Mouse (Mus musculus): ENCODE data around the gene Sytl2.

Sytl2 gene

DNA sequence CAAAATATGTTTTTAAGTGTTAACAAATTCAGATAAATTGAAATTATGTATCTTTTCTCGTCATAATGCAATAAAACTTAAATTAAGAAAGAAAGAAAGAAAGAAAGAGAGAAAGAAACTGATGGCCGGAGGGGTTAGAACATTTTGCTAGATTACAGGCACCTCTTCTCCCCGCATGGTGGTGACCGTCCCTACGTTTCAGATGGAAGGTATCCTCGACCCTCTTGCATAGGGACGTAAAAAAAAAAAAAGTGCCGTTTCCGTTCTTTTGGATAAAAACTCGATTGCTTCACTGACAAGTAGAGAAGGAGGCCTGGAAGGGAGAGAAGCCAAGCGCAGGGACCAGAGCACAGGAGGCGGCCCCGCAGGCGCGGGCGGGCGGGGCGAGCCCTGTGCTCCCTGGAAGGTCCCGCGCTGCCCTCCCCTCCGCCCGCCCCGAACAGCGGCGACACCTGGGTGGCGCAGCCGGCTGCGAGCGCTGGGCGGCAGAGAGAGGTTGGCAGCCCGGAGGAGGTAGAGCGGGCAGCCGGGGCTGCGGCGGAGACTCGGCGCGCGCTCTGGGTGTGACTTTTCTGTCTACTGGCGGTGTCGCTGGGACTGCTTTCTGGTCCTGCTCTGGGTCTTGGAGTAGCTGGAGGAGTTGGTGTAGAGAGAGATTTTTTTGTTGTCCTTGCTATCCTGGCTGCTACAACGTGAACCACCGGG lies at the start of gene Sytl2:
Sytl2 (plus strand) TSS at position 311 of the 705 bp plus-strand sequence.
- peak; percentile 90 for ATAC-seq (ENCODE audit: low TSS enrichment)

DNA sequence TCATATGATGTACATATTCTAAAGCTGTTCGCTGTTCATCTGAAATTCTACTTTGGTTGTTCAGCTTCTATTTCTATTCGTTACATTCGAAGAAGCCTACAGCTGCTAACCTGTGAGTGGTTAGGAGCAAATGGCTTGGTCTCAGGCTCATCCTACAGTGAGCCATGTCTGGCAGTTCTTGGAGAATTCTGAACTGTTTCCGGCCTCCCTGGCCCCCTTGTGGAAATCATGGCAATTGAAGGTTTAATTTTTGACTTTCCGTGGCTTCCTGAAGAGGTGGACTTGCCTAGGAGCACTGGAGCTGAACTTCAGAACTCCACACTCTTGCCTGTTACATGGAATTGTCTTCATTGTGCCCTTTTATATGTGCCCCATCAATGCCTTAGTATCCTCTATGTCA lies 49.1 kb upstream of the Sytl2 start:
- ATAC-seq (ENCODE audit: low TSS enrichment) = no peak

DNA sequence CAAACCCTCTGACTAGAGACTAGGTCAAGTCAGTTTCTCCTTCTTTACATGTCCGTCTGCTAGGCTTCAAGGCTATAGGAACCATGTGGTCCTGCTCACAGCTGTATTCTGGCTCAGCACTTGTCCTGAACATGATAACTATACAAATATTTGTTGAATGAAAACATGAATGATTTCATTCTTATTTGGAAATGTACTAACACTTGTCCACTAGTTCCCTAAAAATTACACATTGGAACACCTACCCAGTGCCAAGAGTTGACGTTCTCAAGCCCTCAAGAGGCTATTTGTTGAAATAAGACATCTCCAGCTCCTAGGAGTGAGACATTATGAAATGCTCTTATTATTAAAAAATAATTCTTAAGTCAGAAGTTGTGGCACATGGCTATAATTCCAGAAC lies 43.4 kb upstream of the Sytl2 start:
- ATAC-seq (ENCODE audit: low TSS enrichment) = no peak

DNA sequence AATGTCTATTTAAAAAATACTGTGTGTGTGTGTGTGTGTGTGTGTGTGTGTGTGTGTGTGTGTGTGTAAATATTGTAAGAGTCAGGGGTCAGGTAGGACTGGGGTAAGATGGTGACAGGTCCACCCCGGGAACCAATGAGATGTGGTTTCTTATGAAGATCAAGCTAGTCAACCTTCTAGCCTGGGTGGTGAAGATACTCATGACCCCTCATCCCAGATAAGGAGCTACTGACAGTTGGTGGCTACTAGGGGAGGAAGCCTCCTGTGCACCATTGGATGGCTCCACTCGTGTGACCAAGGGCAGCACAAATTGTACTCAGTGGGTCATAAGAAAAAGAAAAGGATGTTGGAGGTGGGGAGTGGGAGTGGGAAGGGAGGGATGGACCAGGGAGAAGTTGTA lies 42.2 kb upstream of the Sytl2 start:
- no peak for ATAC-seq (ENCODE audit: low TSS enrichment)

DNA sequence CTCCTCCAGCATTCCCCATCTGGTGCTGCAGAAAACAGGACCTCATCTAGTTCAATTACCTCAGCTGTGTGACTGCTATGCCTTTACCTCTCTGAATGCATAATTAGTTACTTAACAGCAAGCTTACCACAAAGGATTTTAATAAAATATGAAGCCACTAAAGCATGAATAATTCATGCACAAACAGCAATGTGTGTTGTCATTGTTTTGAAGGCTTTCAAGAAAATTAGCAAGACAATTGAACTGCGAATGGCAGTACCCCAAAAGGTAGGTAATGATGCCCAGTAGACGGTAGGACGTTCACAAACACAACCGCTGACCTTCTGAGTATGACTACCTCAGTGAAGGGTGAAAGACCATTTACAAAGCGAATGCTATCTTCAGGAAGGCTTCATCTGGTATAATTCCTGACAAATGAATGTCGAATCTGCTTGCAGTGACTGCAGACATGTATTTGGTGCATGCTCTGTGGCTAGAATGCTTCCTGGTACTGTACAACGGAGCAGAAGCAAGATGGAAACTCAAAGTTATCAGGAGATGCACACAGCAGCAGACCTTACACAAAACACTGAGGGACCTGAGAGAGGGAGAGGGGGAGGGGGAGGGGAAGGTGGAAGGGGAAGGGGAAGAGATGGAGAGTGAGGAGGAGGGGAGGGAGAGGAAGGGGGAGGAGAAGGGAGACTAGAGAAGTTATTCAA lies 40.0 kb upstream of the Sytl2 start:
- ATAC-seq (ENCODE audit: low TSS enrichment) = no peak

DNA sequence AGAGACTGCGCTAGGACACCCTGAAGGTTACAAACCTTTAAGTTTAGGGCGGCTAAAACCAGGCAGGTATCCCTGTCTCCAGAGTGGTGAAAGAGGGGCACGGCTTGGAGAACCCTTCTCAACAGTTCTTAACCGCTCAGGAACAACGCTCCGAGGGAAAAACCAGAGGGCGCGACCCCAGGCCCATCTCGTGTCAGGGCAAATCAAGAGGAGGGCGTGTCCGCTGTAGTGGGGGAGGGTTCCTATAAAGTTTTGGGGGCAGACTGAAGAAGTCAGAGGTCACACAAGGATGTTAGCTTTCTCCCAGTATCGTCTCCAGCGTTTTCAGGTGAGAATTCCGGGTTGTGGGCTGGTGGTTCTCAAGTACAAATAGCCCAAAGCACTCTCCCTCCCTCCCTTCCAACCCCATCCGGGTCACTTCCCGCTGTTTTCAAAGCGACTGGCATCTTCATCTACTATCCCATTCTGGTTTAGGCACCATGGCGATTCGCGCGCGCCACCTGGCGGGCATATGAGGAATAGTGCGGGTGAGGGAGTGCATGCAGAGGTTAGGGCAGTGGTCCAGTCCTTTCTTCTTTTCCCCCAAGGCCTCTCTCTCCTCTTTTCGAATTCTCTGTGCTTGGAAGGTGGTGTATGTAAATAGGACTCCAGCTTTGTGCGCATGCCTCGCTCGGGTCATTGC lies 36.6 kb upstream of the Sytl2 start, which contains the start of gene Ccdc83:
Ccdc83 (minus strand) TSS at position 489 of the 682 bp plus-strand sequence.
- peak; percentile 85 for ATAC-seq (ENCODE audit: low TSS enrichment)

DNA sequence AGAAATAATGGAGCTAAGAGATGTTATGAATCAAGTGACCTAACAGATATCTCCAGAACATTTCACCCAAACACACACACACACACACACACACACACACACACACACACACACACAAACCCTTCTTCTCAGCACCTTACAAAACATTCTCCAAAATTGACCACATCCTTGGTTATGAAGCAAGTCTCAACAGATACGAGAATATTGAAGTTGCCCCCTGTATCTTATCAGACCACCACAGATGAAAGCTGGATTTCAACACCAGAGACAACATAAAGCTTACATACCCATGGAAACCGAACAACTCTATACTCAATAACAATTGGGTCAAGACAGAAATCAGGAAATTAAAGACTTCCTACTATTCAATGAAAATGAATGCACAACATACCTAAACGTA lies 31.9 kb upstream of the Sytl2 start:
- no peak for ATAC-seq (ENCODE audit: low TSS enrichment)

DNA sequence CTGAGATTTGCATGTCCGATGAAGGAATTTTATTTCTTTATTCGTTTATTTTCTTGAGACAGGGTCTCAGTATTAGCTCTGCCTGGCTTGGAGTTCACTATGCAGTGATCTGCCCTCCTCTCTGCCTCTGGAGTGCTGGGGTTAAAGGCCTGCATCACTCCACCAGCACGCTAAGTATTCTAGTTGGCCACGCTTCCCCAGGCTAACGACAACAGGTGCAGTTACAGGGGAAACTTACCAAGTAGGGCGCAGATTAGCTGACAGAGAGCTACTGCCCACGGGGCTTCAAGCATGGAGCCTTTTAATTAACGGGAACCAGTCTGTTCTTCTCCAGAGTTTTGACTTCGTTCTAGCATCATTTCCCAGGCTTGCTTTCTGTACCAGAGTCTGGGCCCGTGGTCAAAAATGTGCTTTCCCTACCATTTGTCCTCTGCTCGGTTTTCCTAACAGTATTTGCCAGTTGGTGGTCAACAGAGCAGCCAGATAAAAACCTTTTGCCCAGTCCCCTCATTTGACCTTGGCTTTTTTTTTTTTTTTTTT lies 27.4 kb upstream of the Sytl2 start:
- no peak for ATAC-seq (ENCODE audit: low TSS enrichment)

DNA sequence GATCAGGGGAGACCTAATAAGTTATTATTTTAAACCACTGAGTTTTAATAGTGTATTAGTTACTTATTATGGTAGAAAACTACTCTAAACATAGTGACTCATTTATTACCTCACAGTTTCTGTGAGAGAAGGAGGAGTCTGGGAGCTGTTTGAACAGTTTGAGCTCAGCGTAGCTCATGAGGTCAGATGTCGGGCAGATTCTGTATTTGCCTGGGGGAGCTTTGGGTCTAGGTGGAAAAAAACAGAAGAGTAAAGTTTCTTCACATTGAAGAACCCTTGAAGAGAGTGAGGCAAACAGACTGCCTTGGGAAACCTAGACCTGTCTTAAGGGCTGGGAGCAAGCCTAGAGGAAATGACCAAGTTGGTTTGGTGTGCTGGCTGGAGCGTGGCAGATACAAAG lies 24.8 kb upstream of the Sytl2 start:
- no peak for ATAC-seq (ENCODE audit: low TSS enrichment)

DNA sequence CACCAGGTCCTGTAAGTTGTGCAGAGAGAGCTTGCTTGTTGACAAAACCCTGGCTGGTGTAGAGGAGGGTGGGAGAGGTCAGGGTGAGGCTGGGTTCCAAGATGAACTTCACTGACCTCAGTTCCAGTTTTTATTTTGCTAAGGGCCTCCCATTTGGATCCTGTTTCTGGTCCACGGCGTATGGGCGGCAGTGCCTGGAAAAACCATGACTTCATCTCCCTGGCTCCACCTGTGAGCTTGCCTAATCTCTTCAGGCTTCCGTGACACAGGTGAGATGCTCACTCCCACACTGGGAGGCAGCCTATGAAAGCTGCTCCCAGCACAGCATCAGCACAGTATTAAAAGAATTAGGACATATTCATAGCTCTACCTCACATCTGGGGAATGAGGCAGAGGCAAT lies 24.3 kb upstream of the Sytl2 start:
- no peak for ATAC-seq (ENCODE audit: low TSS enrichment)

DNA sequence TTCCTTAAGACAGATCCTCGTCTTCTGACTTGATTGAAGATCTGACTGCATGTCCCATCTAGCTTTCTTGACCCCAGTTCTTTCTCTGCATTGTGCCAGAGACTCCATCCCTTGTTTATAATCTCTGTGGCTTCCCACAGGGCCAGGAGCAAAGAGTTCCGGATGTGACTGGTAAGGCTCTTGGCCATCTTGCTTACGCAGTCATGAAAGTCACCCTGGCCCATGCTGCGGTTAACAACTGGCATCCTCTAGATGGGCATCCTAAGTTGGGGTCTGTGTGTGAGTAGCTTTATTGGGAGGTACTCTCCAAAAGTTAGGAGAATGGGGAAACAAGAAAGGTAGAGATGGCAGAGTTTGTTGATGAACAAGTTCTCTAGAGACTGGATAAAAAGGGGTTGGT lies 22.9 kb upstream of the Sytl2 start:
- ATAC-seq (ENCODE audit: low TSS enrichment) = no peak

DNA sequence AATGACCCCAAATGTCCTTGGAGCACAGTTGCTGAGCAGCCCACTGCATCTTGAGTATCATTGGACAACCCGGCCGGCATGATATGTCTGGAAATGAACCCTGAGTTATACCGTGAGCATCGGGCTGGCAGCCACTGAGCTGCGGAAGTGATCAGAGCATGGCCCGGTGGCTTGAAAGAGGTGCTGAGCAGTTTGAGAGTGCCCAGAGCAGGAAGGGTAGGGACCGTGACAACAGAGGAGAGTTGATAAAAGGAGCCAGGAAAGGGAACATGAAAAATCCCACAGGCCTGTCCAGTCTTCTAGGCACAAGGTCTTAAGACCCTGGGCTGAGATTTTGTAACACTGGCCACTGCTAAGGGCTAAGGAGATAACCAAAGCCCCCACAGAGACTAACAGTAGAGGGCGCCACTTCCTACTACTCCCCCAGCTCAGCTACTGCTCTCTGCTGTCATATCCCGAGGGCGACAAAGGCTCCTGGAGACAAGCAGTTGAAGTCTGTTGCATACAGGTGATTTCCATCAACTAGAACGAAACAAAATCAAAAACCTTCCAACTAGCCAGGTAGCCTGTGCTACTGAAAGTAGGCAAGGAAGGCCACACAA lies 21.7 kb upstream of the Sytl2 start:
- ATAC-seq (ENCODE audit: low TSS enrichment) = peak; percentile 94

DNA sequence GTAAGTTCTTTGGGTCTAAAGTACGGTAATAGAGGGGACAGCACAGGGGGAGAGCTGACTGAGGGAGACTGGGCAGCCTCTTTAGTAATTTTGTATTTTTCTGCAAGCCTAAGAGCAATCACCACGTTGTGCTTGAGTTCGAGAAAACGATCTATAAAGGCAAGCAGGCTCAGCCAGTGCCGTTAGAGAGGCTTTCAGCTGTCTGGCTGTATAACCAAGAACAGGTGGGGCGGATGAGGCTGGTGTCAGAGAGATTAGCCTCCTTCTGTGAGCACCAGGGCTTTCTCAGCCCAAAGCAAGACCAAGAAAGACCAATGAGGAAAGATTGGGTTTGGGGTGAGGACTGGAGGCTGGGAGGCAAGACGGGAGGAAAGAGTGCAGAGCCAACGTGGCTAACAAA lies 21.2 kb upstream of the Sytl2 start:
- ATAC-seq (ENCODE audit: low TSS enrichment) = no peak

DNA sequence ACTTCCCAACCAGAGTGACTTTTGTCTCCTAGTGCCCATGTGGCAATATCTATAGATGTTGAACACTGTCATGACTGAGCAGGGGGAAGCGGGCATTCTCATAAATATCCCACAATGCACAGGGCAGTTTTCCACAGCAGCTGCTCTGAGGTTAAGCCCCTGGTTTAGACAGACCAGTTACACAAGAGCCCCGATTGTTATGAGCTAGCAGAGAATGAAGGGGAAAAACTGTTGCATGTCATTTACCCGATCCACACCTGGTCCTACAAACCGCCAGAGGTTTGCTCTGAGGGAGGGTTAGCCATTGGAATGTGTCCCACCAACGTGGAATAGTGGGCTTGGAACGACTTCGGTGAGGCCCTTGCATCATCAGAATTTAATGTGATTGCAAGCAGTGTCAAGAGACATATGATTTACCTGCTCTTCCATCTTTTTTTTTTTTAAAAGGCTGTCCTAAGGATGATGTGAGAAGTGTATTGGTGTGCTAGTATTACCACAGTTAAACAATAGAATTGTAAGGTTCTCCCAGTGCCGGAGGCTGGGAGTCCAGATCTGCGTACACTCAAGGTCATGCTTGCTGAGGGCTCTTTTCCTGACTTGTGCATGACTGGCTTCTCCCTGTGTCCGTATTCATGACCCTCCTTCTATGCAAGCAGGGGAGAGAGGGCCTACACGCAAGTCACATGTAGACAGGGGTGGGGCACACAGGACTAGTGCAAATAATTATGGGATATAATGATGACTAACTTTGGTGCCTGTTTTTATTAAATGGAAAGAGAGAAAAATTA lies 20.1 kb upstream of the Sytl2 start:
- no peak for ATAC-seq (ENCODE audit: low TSS enrichment)

DNA sequence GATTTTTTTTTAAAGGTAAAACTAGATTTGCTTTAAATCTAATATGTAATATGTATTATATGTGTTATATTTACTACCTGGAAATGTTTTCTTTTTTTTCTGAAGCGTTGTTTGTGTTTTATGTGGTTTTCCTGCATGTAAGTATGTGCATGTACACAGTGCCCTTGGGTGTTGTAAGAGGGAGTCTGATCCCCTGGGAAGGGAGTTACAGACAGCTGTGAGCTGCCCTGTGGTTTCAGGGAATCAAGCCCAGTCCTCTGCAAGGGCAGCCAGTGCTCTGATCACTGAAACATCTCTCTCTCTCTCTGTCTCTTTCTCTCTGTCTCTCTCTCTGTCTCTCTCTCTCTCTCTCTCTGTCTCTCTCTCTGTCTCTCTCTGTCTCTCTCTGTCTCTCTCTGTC lies 19.3 kb upstream of the Sytl2 start:
- ATAC-seq (ENCODE audit: low TSS enrichment) = no peak

DNA sequence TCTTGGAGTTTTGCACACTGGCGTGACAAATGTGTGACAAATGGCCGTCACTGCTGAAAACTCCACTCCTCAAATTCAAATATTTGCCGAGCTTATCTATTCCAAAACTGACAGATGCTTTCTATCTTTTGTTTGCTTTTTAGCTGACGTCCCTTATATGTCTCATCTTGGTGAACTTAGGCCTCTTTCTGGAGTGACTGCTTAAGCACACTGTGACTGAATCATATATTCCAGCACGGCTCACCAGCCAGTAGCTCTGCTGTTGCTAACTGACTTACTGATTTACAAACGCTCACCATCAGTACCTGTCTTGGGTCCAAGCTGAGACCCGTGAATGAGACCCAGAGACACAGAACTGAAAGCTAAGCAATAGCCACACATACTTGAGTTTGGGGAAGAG lies 17.3 kb upstream of the Sytl2 start:
- no peak for ATAC-seq (ENCODE audit: low TSS enrichment)

DNA sequence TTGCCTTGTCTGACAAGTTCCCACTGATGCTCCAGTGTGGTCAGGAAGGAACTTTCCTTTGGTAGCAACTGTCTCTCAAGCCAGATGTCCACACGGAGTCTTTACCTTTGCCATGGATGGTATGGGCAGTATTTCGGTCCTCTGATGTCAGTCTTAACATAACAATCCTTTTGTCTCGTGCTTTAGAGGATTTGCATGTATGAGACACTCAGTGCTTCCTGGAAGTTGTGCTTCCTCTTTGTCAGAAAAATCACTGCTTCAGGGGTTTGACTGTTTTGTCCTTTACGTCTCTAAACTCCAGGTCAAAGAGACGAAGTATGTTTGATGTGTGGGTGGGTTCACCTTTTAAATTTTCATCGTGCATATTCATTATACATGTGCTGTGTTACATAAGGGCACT lies 10.2 kb upstream of the Sytl2 start:
- ATAC-seq (ENCODE audit: low TSS enrichment) = no peak

DNA sequence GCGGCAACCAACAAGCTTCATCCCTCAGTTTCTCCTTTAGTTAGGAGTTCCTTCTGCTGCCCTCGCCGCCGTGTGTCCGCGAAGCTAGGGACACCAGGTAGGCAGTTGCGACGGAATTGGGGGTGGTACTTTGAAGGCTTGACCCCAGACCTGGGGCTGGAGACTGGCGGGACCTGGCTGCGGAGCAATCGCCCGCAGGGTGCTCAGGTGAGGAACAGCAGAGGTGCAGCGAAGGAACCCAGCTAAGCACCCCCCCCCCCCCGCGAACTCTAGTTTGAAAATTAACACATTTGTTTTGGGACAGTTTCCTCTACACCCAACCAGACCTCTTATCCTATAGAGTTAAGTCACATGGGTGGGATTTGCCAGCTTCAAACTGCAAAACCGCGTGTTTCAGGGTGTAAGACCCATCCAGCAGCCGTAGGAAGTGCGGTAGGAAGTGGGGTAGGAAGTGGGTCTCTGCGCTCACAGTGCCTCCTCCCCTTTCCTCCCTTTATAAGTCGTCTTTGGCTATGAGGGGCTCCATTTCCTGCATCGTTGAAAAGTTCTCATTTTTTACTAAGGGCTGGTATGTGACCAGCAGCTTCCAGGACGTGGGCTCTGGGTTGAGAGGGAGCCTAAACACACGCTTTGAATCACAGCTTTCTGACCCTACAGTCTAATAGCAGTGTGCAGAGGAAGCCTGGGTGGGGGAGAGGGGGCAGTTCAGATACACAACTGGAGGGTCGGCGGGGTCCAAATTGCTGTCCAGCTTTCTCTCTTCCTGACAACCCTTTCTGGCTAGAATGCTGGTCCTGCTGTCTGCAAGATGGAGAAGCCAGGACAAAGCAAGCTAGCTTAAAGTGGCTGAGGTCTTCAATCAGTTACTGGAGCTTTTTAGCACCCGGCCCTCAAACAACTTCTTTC lies 848 bp downstream of the Sytl2 start:
- no peak for ATAC-seq (ENCODE audit: low TSS enrichment)

DNA sequence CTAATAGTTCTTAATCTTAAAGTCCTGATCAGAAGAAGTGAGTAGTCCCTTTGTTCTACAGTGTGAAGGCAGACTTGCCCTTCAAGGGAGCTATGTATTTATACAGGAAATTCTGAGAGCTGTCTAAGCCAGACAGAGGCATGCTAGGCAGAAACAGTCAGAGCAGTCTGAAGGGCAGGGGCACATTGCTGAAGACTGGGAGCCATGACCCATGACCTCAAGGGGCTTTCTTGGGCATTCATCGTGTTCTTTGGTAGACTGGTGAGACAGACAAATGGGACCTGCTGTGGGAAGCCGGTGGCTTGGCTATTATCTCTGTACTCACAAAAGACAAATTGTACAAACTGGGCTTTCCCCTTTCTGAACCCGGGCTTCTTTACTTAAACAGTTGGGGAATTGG lies 4.0 kb downstream of the Sytl2 start:
- no peak for ATAC-seq (ENCODE audit: low TSS enrichment)

DNA sequence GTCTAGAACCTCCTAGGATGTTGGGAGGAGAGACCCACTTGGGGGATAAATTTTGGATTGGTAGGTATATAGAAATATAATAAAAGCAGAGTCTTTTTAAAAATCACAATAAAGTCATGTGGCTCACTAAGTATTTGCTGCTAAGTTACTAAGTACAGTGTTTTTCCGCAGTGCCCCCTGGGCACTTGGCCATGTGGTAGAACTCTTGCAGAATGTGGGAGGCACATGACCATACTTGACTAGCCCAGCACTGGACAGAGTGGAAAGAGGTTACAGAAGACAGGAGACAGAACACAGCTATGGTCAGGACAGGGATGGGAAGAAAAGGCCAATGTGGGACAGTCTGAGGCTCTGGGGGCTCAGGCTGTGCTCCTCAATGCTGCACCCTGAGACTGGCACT lies 4.9 kb downstream of the Sytl2 start:
- no peak for ATAC-seq (ENCODE audit: low TSS enrichment)

Measured in frontal cortex, adult (tissue).